Mouse (Mus musculus) T-helper 17 cell (primary cell): ENCODE results near the gene Olfr1006.
"Not testable (repeated sequence)": the region's sequence is repeated elsewhere in the genome, so short reads cannot be mapped to it uniquely, and the experiment has no call there.

Experiments used
- in situ Hi-C, 2 experiments: fragments of 300-600 bp; cut with MboI, MseI; formaldehyde crosslinking; loops; 1 replicate in 1 of 2; 2 replicates in 1 of 2; pipeline ENCODE4 v1.15.1; 2025; ENCODE audit warnings: high pct_unique_total_duplicates in 2 of 2

Olfr1006 gene

DNA sequence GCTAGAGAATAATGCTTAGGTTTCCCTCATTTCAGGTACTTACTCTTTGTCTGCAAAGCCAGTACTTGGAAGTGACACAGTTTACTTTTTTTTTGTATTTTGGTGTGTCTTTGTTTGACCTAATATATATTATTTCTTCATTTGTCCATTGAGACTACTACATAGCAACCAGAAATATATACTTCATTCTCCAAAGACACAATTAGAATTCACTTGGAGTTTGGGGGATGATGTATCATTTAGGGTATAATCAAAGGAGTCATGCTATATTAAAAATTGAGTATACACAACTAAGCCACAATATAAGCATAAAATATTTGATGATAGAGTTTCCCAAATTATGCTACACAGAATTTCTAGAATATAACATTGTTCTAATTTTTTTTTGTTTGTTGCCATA, at the start of gene Olfr1006:
Gene Olfr1006, minus strand, starts transcription at position 101 of the 400 bp plus-strand sequence.
- in situ Hi-C loops = no loop called here

DNA sequence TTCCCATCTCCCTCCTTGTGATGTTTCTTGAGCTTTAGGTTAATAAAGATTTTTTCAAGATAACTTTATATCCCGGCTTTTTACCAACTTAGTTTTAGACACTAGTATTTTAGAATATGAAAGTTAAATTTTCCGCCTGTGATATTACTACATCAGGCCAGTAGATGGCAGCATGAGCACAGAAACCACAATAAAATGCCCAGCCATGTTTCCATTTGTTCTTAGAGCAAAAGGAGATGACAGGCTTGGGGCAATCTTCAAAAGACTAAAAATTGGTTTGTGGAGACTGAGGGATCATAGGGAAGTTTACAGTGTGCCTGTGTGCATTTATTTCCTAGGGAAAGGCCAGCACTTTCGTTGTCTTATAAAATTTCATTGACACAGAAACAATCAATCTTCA, 47.2 kb upstream of the Olfr1006 start:
- in situ Hi-C loops = loop anchor here in 1 of 2 experiments (5.0 kb wide), 1 partner anchor 737 kb away; no protein-coding TSS in a partner anchor

DNA sequence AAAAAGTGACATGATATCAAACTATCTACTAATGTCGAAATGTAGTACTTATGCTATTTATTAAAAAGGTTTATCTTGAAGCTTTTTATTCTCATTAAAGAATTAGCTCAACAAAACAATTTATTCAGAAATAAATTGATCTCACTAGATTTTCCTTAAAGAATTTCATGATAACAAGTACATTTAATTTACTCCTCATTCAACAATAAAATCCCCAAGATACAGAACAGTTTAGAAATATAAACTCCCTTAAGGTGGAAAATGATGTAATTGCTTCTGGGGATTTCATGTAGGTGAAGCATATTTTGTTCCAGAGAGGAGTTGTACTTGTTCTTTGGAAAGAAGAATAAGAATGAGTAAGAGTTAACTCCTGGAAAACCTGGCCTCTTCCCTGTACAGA, 36.6 kb upstream of the Olfr1006 start, which contains the start of gene Olfr1009:
Gene Olfr1009, plus strand, starts transcription at position 301 of the 400 bp plus-strand sequence.
- in situ Hi-C loops = loop anchor here in 1 of 2 experiments (5.0 kb wide), 1 partner anchor 752 kb away; no protein-coding TSS in a partner anchor

DNA sequence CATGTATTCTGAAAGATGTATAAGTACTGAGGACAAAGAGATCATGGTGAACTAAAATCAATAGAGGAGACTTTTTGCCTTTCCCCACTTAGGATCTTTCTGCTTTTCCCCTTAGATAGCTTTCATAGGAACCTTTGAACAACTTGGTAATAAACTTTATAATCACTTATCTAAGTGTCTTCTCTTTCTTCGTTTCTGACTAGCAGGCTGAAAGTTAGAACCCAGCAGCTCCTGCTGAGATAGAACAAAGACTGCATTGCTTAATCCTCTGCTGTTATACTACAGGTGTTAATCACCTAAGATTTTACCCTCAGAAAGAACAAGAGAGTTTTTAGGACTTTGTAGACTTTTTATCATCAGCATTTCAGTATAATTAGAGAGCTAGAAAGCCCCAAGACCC, 32.6 kb upstream of the Olfr1006 start:
- in situ Hi-C loops = no loop called here

DNA sequence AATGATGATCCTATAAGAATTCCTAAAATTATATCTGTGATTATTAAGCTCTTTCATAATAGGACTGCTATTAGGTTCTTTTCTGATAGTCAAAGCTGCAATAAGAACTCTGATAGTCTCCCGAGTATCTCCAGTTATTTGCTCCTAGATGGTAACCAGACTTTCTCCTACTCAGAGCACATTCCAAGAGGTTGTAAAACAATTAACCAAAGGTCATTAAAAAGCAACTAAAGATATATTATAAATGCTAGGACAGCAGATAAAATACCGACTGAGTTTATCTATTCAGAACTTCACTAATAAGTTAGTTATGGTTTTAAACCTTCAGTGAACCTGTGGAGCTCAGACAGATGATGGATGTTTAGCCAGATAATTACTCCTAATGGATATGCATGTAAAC, 32.1 kb upstream of the Olfr1006 start:
- in situ Hi-C loops = not testable (repeated sequence)

DNA sequence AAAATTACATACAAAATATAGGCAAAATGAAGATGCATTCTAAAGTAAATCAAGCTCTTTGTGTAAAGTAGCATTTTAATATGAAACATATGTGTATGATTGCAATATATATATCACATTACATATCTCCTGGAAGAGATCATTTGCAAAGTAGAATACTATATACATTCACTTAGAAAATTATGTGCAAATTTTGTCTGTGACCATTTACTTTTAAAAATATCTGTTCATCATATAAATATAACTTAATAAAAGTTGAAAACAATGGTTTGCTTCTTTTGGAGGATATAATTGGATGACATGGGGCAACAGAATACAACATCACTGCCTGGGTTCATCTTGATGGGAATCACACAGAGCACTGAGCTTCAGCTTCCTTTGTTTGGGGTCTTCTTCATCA, 10.6 kb upstream of the Olfr1006 start, which contains the start of gene Olfr1008:
Gene Olfr1008, plus strand, starts transcription at position 301 of the 400 bp plus-strand sequence.
- in situ Hi-C loops = no loop called here

DNA sequence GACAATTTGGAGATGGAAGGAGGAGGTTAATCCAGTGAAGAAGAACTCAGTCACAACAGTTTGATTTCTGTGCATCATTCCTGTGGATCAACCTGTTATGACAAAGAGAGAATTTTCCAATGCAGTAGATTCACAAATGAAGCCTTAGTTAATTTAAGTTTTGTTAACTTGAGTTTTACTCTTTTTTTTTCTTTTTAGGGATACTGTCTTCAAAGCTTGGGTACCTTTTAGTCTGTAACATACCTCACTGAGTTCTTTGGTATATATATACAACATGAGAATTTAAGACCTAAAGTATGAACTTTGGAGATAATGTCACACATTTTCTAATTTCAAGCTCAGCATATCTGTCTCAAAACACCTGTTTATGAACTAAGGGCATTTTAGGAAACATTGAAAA, 14.2 kb downstream of the Olfr1006 start, which contains the start of gene Olfr154:
Gene Olfr154, minus strand, starts transcription at position 101 of the 400 bp plus-strand sequence.
- in situ Hi-C loops = not testable (repeated sequence)

DNA sequence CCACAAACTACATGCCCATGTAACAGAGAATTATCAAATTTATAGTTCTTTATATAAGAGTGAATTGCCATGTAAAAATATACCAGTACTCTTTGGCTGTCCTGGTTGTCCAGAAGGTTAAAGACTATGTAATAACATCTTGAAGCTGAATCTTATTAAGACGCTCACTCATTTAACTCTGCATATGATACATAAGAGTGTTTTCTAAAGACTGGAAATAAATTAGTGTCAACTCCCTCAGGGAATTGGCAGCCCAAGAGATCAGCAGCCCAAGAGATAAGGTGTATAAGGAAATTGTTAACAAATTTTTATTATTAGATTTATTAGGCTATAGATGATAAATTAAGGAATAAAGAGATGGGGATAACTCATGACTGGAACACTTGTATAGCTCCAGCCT, 28.0 kb downstream of the Olfr1006 start, which contains the start of gene Olfr1002:
Gene Olfr1002, minus strand, starts transcription at position 101 of the 400 bp plus-strand sequence.
- in situ Hi-C loops = no loop called here
